Mouse (Mus musculus): ENCODE measurements around the gene Fbxl18. TPM values are rescaled to one million over a fixed set of nuclear protein-coding genes. Genes with fewer than 3 reads are reported as not detected.

The Fbxl18 gene
- polyA plus RNA-seq, 1 experiment, result 22.4 TPM

GRCm38 (mm10) chr5:142928749-142929399, 33.7 kb upstream of the Fbxl18 start:
- peak overlapping the region; percentile 42 for H3K4me3 ChIP-seq (ENCODE audit: insufficient read depth, low read length)
- TF ChIP-seq CTCF (IDR thresholded peaks at IDR 0.05; ENCODE audit: extremely low read depth, insufficient read depth, low read length), result no peak
- no peak; the same call in 1 of the 2 replicates for TF ChIP-seq POLR2A (IDR thresholded peaks at IDR 0.05; ENCODE audit: extremely low read depth, insufficient read depth, low read length)
- H3K4me1 ChIP-seq (ENCODE audit: control insufficient read depth, insufficient read depth, low read length), result no peaks in the 10 kb centered on the region
- H3K27ac ChIP-seq (ENCODE audit: insufficient read depth, low read length), result peak overlapping the region; percentile 77

- H3K4me3 ChIP-seq (ENCODE audit: insufficient read depth, low read length), result no peak overlapping the region
- H3K4me1 ChIP-seq (ENCODE audit: control insufficient read depth, insufficient read depth, low read length), result no peaks in the 10 kb centered on the region
- H3K27ac ChIP-seq (ENCODE audit: insufficient read depth, low read length), result no peak overlapping the region
- TF ChIP-seq CTCF (IDR thresholded peaks at IDR 0.05; ENCODE audit: extremely low read depth, insufficient read depth, low read length), result no peak
- no peak for TF ChIP-seq POLR2A (IDR thresholded peaks at IDR 0.05; ENCODE audit: extremely low read depth, insufficient read depth, low read length)
These were observed 32.2 kb upstream of the Fbxl18 start for GRCm38 (mm10) chr5:142927341-142927930.

GRCm38 (mm10) chr5:142926940-142927228, 31.7 kb upstream of the Fbxl18 start:
- Histone ChIP-seq H3K27ac (ENCODE audit: insufficient read depth, low read length) (no peak overlapping the region), H3K4me3 (ENCODE audit: insufficient read depth, low read length) (no peak overlapping the region), H3K4me1 (ENCODE audit: control insufficient read depth, insufficient read depth, low read length) (no peaks in the 10 kb centered on the region)
- TF ChIP-seq POLR2A (IDR thresholded peaks at IDR 0.05; ENCODE audit: extremely low read depth, insufficient read depth, low read length) (no peak), CTCF (IDR thresholded peaks at IDR 0.05; ENCODE audit: extremely low read depth, insufficient read depth, low read length) (no peak)

GRCm38 (mm10) chr5:142926204-142926939, 31.2 kb upstream of the Fbxl18 start:
- Histone ChIP-seq H3K27ac (ENCODE audit: insufficient read depth, low read length) (0 out of 2 replicates have a peak overlapping the region, but pooled peaks have one; percentile 72), H3K4me3 (ENCODE audit: insufficient read depth, low read length) (no peak overlapping the region), H3K4me1 (ENCODE audit: control insufficient read depth, insufficient read depth, low read length) (no peaks in the 10 kb centered on the region)
- no peak for TF ChIP-seq CTCF (IDR thresholded peaks at IDR 0.05; ENCODE audit: extremely low read depth, insufficient read depth, low read length)
- no peak for TF ChIP-seq POLR2A (IDR thresholded peaks at IDR 0.05; ENCODE audit: extremely low read depth, insufficient read depth, low read length)

GRCm38 (mm10) chr5:142924336-142924959, 29.2 kb upstream of the Fbxl18 start:
- Histone ChIP-seq H3K27ac (ENCODE audit: insufficient read depth, low read length) (no peak overlapping the region), H3K4me1 (ENCODE audit: control insufficient read depth, insufficient read depth, low read length) (no peaks in the 10 kb centered on the region), H3K4me3 (ENCODE audit: insufficient read depth, low read length) (no peak overlapping the region)
- no peak for TF ChIP-seq CTCF (IDR thresholded peaks at IDR 0.05; ENCODE audit: extremely low read depth, insufficient read depth, low read length)
- TF ChIP-seq POLR2A (IDR thresholded peaks at IDR 0.05; ENCODE audit: extremely low read depth, insufficient read depth, low read length), result no peak

- no peak for TF ChIP-seq CTCF (IDR thresholded peaks at IDR 0.05; ENCODE audit: extremely low read depth, insufficient read depth, low read length)
- TF ChIP-seq POLR2A (IDR thresholded peaks at IDR 0.05; ENCODE audit: extremely low read depth, insufficient read depth, low read length), result no peak
- no peak overlapping the region for H3K27ac ChIP-seq (ENCODE audit: insufficient read depth, low read length)
- H3K4me3 ChIP-seq (ENCODE audit: insufficient read depth, low read length), result no peak overlapping the region
- no peaks in the 10 kb centered on the region for H3K4me1 ChIP-seq (ENCODE audit: control insufficient read depth, insufficient read depth, low read length)
These were observed 28.6 kb upstream of the Fbxl18 start for GRCm38 (mm10) chr5:142923781-142924180.

GRCm38 (mm10) chr5:142922251-142922650, 27.0 kb upstream of the Fbxl18 start:
- TF ChIP-seq CTCF (IDR thresholded peaks at IDR 0.05; ENCODE audit: extremely low read depth, insufficient read depth, low read length), result no peak
- TF ChIP-seq POLR2A (IDR thresholded peaks at IDR 0.05; ENCODE audit: extremely low read depth, insufficient read depth, low read length), result no peak
- Histone ChIP-seq H3K27ac (ENCODE audit: insufficient read depth, low read length) (no peak overlapping the region), H3K4me3 (ENCODE audit: insufficient read depth, low read length) (no peak overlapping the region), H3K4me1 (ENCODE audit: control insufficient read depth, insufficient read depth, low read length) (no peaks in the 10 kb centered on the region)

GRCm38 (mm10) chr5:142921074-142921459, 25.8 kb upstream of the Fbxl18 start:
- no peak for TF ChIP-seq POLR2A (IDR thresholded peaks at IDR 0.05; ENCODE audit: extremely low read depth, insufficient read depth, low read length)
- no peak for TF ChIP-seq CTCF (IDR thresholded peaks at IDR 0.05; ENCODE audit: extremely low read depth, insufficient read depth, low read length)
- H3K27ac ChIP-seq (ENCODE audit: insufficient read depth, low read length), result no peak overlapping the region
- no peak overlapping the region for H3K4me3 ChIP-seq (ENCODE audit: insufficient read depth, low read length)
- no peaks in the 10 kb centered on the region for H3K4me1 ChIP-seq (ENCODE audit: control insufficient read depth, insufficient read depth, low read length)

- TF ChIP-seq CTCF (IDR thresholded peaks at IDR 0.05; ENCODE audit: extremely low read depth, insufficient read depth, low read length), result no peak
- TF ChIP-seq POLR2A (IDR thresholded peaks at IDR 0.05; ENCODE audit: extremely low read depth, insufficient read depth, low read length), result no peak
- H3K4me1 ChIP-seq (ENCODE audit: control insufficient read depth, insufficient read depth, low read length), result no peaks in the 10 kb centered on the region
- H3K4me3 ChIP-seq (ENCODE audit: insufficient read depth, low read length), result no peak overlapping the region
- no peak overlapping the region for H3K27ac ChIP-seq (ENCODE audit: insufficient read depth, low read length)
These were observed 25.3 kb upstream of the Fbxl18 start for GRCm38 (mm10) chr5:142920311-142921073.
